Mouse (Mus musculus): ENCODE data around the gene Scn4a.

Scn4a gene

DNA sequence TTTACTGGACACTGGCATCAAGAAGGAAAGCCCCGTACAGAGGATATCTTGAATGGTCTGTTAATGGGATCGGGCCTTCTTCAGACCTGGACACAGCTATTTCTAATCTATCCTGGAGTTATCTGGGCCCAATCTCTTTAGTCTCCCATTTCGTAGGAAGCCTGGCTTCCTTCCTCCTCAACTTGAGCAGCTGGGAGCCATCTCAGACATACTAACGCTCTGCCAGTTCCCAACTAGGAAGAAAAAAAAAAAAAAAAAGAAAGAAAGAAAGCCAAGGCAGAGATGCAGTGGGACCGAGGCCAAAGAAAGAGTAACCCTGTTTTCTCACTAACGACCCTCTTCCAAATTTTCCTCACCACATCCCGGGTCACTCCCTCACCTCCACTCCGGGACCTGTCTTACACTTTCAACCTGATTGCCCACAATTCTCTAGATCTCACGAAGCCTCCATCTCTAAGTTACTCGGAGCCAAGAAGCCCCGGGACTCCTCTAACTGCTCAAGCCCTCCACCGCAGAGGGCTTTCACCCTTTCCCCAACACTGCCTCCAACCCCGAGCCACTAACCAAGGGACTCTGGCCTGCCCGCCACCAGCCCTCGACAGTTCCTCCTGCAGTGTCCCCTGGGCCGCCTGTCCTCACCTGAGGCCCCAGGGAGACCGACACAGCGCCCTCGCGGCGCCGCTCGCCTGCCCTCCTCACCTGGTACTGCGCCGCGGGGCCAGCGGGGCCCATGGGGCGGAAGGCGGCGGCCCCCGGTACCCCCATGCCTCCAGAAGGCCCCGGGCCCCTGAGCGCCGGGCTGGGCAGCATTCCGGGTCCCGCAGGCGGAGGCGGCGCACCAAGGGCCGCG, 81.1 kb downstream of the Scn4a start:
- no peak for DNase-seq (ENCODE audit: low read depth)

DNA sequence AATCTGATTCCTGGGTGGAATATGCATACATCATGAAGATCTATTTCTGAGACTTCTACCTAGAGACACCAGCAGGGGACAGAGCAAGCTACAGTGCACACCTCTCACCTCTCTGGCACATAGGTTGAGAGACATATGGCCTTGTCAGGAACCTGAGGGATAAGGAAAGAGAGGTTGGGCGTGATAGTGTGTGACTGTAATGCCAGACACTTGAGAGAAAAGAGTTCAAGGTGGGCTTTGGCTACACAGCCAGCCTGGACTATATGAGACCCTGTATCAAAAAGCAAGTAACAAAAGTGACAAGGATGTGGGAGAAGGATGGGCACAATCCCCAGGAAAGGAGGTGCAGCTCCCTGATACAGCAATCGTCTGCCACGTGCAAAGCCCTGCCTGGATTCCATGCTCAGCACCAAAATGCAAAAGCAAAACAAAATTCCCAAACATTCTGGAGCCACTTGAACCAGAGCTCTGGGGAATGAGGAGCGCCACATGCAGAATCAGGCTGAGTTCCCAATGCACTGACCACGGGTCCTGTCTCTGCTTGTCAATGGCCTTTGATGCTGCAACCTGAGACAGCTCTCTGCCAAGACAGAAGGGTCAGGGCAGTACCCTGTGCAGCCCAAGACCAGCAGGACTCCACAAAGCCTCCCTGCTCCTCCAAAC, 81.8 kb downstream of the Scn4a start:
- no peak for DNase-seq (ENCODE audit: low read depth)

DNA sequence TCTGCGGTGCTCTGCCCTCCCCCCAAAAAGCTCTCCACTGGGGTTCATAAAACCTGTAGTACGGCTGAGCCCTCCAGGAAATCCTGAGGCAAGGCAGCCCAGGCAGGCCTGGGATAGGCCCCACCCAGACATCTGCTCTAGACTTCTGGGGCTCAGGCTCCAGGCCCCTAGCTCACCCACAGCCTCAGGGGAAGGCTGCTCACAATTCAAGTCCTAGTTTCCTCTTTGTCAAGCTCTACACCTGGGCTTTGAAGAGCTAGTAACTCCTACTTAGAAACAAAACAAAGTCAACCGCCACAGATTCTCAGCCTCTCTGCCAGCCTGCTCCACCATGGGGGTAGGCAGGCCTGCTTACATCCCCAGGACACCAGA, 84.0 kb downstream of the Scn4a start:
- DNase-seq (ENCODE audit: low read depth), result no peak
